Mouse (Mus musculus) heart, adult 2 months (tissue): Measurements from ENCODE around the gene Creb3l2. TPM values are rescaled to one million over a fixed set of nuclear protein-coding genes. Genes with fewer than 3 reads are reported as not detected.

Source experiments
- DNase-seq, 2 experiments: peaks; one replicate each; pipeline ENCODE4 v3.0.0; 2021
- H3K27ac ChIP-seq: fragments of 200-600 bp; 2 replicates; pipeline ENCODE4 v1.8.1; 2022
- H3K27me3 ChIP-seq: fragments of 200-500 bp; 2 replicates; pipeline ENCODE4 v1.6.1; 2012; ENCODE audit warnings: mild to moderate bottlenecking, low read length, inconsistent platforms, mixed read lengths; ENCODE audit not compliant: control insufficient read depth, insufficient read depth
- H3K36me3 ChIP-seq: fragments of 200-500 bp; 2 replicates; pipeline ENCODE4 v1.6.1; 2012; ENCODE audit warnings: low read length, inconsistent platforms; ENCODE audit not compliant: control insufficient read depth, insufficient read depth
- H3K4me1 ChIP-seq: fragments of 200-500 bp; 2 replicates; pipeline ENCODE4 v1.6.1; 2011; ENCODE audit warnings: low read length; ENCODE audit not compliant: control insufficient read depth, insufficient read depth
- H3K4me3 ChIP-seq: fragments of 200-600 bp; 2 replicates; pipeline ENCODE4 v1.8.1; 2022
- H3K79me2 ChIP-seq: fragments of 200-500 bp; replicated peaks from 2 replicates; pipeline ENCODE4 v1.6.1; 2012; ENCODE audit warnings: mild to moderate bottlenecking, inconsistent platforms, low read length, moderate library complexity, mixed read lengths; ENCODE audit not compliant: control insufficient read depth, insufficient read depth
- H3K9ac ChIP-seq: fragments of 200-500 bp; 2 replicates; pipeline ENCODE4 v1.6.1; 2012; ENCODE audit warnings: low read depth, mild to moderate bottlenecking, control low read depth, inconsistent platforms, low read length, mixed read lengths
- CTCF ChIP-seq: fragments of 200-600 bp; IDR thresholded peaks from 2 replicates; pipeline ENCODE4 v1.8.1; 2022; ENCODE audit warnings: antibody characterized with exemption, mild to moderate bottlenecking, moderate library complexity
- EP300 ChIP-seq: fragments of 200-500 bp; IDR thresholded peaks from 2 replicates; pipeline ENCODE4 v1.6.1; 2011; ENCODE audit warnings: low read depth, low read length, control low read depth; ENCODE audit not compliant: insufficient read depth
- POLR2A ChIP-seq: fragments of 200-500 bp; IDR thresholded peaks from 2 replicates; pipeline ENCODE4 v1.6.1; 2011; ENCODE audit warnings: mild to moderate bottlenecking, low read depth, low read length, control low read depth; ENCODE audit not compliant: insufficient read depth
- WGBS: fragments of 180-500 bp; shearing (Covaris S2); methylation state at CpG from one replicate; pipeline ENCODE4 v1.1.7; 2018; 5-methylcytosine and 5-hydroxymethylcytosine counted together
- intact Hi-C: fragments of 180-260 bp; cut with DNase I; formaldehyde crosslinking; loops from one replicate; pipeline ENCODE4 v1.15.1; 2025
- polyA plus RNA-seq: library from polyadenylated mRNA; depleted of rRNA; stranded (reverse); fragments of >200 nt; gene quantifications from 2 replicates; pipeline ENCODE4 v1.2.3, GENCODE M21; 2012
- total RNA-seq, 2 experiments: library from RNA; stranded (reverse); gene quantifications; 2 replicates each; pipeline ENCODE4 v1.2.3; 2021

Creb3l2 gene
- total and polyA plus RNA-seq, 3 experiments: 16.7 to 26.5 (median 20.5) TPM

GRCm38 (mm10) chr6:37375452-37375851, 66.5 kb downstream of the Creb3l2 start:
- Histone ChIP-seq H3K4me3 (no peak overlapping the region), H3K9ac (no peak overlapping the region), H3K79me2 (no peaks in the 10 kb centered on the region), H3K27ac (no peak overlapping the region), H3K27me3 (no peaks in the 10 kb centered on the region), H3K4me1 (peaks cover 6% of the 10 kb centered on the region), H3K36me3 (peaks cover 7% of the 10 kb centered on the region)
- intact Hi-C loops: no loop called here
- no peak for TF ChIP-seq CTCF
- no peak for TF ChIP-seq EP300
- no peak for TF ChIP-seq POLR2A
- peak in 1 of 2 experiments; percentile 45 for DNase-seq
- WGBS: 33% methylated on average over 10 of the region's 10 CpGs

DNA sequence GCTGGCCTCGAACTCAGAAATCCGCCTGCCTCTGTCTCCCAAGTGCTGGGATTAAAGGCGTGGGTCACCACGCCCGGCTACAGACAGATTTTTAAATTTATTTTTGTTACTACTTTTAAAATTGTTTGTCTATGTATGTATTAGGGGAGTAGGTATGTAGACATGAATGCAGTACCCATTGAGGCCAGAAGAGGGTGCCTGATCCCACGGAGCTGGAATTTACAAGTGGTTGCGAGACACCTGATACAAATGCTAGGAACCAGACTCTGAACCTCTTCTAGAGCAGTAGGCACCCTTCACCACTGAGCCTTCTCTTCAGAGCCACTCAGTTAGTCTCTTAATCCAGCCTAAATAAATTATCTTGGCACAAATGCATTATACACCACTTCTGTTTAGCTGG, 70.6 kb downstream of the Creb3l2 start:
- H3K4me1 ChIP-seq: peaks cover 2% of the 10 kb centered on the region
- H3K27ac ChIP-seq: no peak overlapping the region
- no peak overlapping the region for H3K9ac ChIP-seq
- H3K27me3 ChIP-seq: no peaks in the 10 kb centered on the region
- H3K36me3 ChIP-seq: peaks cover 3% of the 10 kb centered on the region
- intact Hi-C loops: no loop called here
- TF ChIP-seq CTCF (peak; percentile 76), POLR2A (no peak)
- no peak for DNase-seq
- 88% methylated on average over 7 of the region's 7 CpGs for WGBS
- H3K4me3 ChIP-seq: no peak overlapping the region
- H3K79me2 ChIP-seq: 0 out of 2 replicates have a peak, but pooled peaks cover 1% of the 10 kb centered on the region

DNA sequence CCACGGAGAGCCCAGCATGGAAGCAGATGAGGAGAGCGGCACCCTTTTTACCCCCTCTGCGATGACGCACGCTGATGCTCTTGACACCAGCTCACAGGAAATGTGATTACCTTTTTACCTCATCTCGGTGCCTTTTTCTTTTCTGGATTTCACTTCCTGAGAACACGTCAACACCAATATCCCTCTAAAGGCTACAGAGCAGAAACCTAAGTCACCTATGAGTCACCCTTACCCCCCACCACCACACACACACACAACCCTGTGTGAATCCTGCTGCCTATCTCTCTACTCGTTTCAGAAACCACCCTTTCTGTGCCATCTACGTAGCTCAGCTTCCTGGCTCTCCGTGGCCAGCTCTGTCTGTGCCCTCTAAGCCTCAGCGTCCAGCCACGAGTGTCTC, 71.4 kb downstream of the Creb3l2 start:
- no peak overlapping the region for H3K27ac ChIP-seq
- peaks cover 3% of the 10 kb centered on the region for H3K36me3 ChIP-seq
- 0 out of 2 replicates have a peak, but pooled peaks cover 3% of the 10 kb centered on the region for H3K79me2 ChIP-seq
- no peak overlapping the region for H3K9ac ChIP-seq
- no peak for DNase-seq
- no peaks in the 10 kb centered on the region for H3K27me3 ChIP-seq
- intact Hi-C loops: loop anchor here (1.0 kb wide), 1 partner anchor 78 kb away; no protein-coding TSS in a partner anchor
- TF ChIP-seq CTCF: no peak
- no peak for TF ChIP-seq POLR2A
- no peak for TF ChIP-seq EP300
- WGBS: 66% methylated on average over 12 of the region's 12 CpGs
- peaks cover 2% of the 10 kb centered on the region for H3K4me1 ChIP-seq
- H3K4me3 ChIP-seq: no peak overlapping the region

DNA sequence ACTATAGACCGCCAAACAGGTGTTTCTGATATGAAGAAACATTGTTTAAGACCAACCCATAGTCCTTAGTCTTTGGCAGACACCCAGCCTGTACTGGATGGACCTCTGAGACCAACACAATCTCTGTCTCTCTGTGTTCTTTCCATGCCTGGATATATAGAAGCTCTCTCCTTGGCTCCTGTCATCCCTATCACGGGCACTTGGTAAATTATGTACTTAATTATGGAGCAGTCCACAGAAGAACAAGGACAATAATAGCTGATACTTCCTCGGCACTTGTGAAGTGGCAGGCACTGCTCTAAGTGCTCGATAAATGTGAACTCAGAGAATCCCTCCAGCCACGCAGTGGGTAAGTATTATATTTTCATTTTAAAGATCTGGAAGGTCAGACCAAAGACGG, 72.2 kb downstream of the Creb3l2 start:
- Histone ChIP-seq H3K4me1 (peaks cover 2% of the 10 kb centered on the region), H3K79me2 (0 out of 2 replicates have a peak, but pooled peaks cover 3% of the 10 kb centered on the region), H3K36me3 (no peaks in the 10 kb centered on the region; the same call in 1 of the 2 replicates), H3K4me3 (no peak overlapping the region), H3K27me3 (no peaks in the 10 kb centered on the region), H3K9ac (no peak overlapping the region), H3K27ac (no peak overlapping the region)
- intact Hi-C loops: loop anchor here (1.0 kb wide), 1 partner anchor 79 kb away; no protein-coding TSS in a partner anchor
- TF ChIP-seq POLR2A (no peak), EP300 (no peak), CTCF (no peak)
- WGBS: 66% methylated on average over 6 of the region's 6 CpGs
- no peak for DNase-seq

DNA sequence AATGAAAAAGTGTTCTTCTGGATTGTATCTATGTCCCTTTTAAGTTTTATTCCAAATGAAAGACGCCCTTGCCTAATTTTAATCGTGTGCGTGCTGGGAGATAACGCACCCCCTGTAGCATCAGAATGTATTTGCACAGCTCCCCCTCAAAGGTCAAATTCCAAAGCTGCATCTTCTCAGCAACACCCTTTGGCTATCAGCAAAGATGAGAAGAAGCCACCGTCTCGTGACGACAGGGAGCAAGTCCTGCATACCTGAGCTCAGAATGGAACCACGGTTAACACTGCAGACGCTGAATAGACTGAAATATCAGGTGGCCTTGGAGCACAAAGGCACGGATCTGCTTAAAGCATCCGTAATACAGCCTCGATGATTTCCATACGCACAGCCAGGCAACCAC, 73.7 kb downstream of the Creb3l2 start:
- DNase-seq: no peak
- Histone ChIP-seq H3K4me1 (peaks cover 2% of the 10 kb centered on the region), H3K79me2 (0 out of 2 replicates have a peak, but pooled peaks cover 3% of the 10 kb centered on the region), H3K36me3 (no peaks in the 10 kb centered on the region), H3K9ac (no peak overlapping the region), H3K4me3 (no peak overlapping the region), H3K27ac (no peak overlapping the region), H3K27me3 (no peaks in the 10 kb centered on the region)
- 70% methylated on average over 13 of the region's 13 CpGs for WGBS
- no peak for TF ChIP-seq EP300
- TF ChIP-seq POLR2A: no peak
- TF ChIP-seq CTCF: no peak
- intact Hi-C loops: no loop called here

DNA sequence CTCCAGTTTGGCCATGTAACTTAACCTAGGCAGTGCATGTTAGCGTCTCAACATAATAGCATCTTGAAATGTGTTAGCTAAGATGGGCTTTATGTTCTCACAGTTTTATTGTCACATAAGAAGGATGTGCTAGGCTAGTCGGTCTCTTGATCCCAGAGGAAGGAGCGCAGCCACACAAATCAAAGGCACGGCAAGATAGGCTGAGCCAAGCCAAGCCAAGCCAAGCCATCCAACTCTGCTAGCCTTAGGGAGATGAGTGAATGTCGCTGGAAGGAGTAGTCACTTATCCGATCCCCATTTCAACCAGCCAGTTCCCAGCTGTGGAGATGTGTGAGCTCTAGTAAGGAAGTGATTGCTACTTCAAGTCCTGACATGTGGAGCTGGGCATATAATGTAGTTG, 75.0 kb downstream of the Creb3l2 start:
- TF ChIP-seq POLR2A (no peak), CTCF (no peak)
- Histone ChIP-seq H3K4me1 (peaks cover 2% of the 10 kb centered on the region), H3K27me3 (no peaks in the 10 kb centered on the region), H3K9ac (no peak overlapping the region), H3K4me3 (no peak overlapping the region), H3K79me2 (0 out of 2 replicates have a peak, but pooled peaks cover 3% of the 10 kb centered on the region), H3K27ac (no peak overlapping the region), H3K36me3 (no peaks in the 10 kb centered on the region)
- 73% methylated on average over 6 of the region's 6 CpGs for whole genome bisulfite sequencing
- intact Hi-C loops: no loop called here
- no peak for DNase-seq

DNA sequence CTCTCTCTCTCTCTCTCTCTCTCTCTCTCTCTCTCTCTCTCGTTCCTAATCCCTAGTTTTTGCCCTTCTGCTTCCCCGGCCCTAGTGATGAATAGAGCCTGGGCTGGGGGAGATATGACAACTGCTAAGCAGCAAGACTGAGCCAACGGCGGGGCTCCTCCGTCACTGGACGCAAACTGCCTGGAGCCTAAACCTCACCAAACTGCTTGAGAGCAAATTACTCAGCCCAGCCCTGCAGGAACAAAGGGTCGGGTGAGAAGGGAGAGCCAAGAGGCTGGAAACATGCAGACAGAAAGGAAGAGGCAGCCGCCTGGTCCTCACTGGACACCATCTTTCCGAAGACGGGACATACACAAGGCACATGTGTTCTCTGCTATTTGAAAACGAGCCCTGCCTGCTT, 76.8 kb downstream of the Creb3l2 start:
- whole genome bisulfite sequencing: 70% methylated on average over 11 of the region's 11 CpGs
- Histone ChIP-seq H3K27me3 (no peaks in the 10 kb centered on the region), H3K9ac (no peak overlapping the region), H3K27ac (no peak overlapping the region), H3K4me1 (peaks cover 2% of the 10 kb centered on the region), H3K36me3 (no peaks in the 10 kb centered on the region), H3K79me2 (0 out of 2 replicates have a peak, but pooled peaks cover 1% of the 10 kb centered on the region), H3K4me3 (no peak overlapping the region)
- intact Hi-C loops: no loop called here
- TF ChIP-seq POLR2A (no peak), EP300 (no peak), CTCF (no peak)
- no peak for DNase-seq
